Mouse (Mus musculus) induced T-regulatory cell, adult 2 months (primary cell): ENCODE measurements at regions not wholly inside any gene's neighbourhood (a gene's known extent, or its start where the extent isn't known, plus 50 kb on each side); places are given as distances from the start of the nearest gene placed in this dataset.
"Not testable (repeated sequence)": the region's sequence is repeated elsewhere in the genome, so short reads cannot be mapped to it uniquely, and the experiment has no call there.

Experiments used
- DNase-seq: peaks from one replicate; pipeline ENCODE4 v3.0.0-alpha.2; 2012; ENCODE audit warnings: low read depth

- DNase-seq: peak; percentile 69
These were observed 173.7 kb upstream of the Klf14 start for GRCm38 (mm10) chr6:31132396-31133190.

- peak; percentile 51 for DNase-seq
These were observed 175.2 kb upstream of the Klf14 start for GRCm38 (mm10) chr6:31133896-31134735.

GRCm38 (mm10) chr6:31134736-31135077, 175.8 kb upstream of the Klf14 start:
- DNase-seq: no peak

DNA sequence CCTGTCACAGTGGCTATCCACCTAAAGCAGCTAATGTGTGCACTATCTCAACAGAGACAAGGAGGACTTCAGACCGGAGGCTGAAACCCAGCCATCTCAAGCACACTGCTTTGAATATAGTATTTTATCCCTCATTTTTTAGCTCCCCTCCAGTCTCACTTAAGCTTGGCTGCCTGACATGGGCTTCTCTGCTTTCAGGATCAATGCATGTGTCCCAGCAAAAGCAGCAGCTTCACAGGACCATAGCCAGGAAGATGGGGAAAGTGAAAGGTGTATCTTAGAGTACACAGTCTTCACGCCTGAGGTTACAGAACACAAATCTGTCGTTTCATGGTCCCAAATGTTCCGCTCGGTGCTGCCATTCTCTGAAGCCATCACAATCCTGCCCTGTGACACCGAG, 176.7 kb upstream of the Klf14 start:
- no peak for DNase-seq

GRCm38 (mm10) chr6:31136895-31137294, 178.0 kb upstream of the Klf14 start:
- peak; percentile 64 for DNase-seq

- DNase-seq: no peak
These were observed 178.5 kb upstream of the Klf14 start for GRCm38 (mm10) chr6:31137351-31137750.

GRCm38 (mm10) chr6:31140000-31140399, 181.1 kb upstream of the Klf14 start:
- DNase-seq: no peak

- DNase-seq: no peak
These were observed 181.7 kb upstream of the Klf14 start for GRCm38 (mm10) chr6:31140593-31140992.

DNA sequence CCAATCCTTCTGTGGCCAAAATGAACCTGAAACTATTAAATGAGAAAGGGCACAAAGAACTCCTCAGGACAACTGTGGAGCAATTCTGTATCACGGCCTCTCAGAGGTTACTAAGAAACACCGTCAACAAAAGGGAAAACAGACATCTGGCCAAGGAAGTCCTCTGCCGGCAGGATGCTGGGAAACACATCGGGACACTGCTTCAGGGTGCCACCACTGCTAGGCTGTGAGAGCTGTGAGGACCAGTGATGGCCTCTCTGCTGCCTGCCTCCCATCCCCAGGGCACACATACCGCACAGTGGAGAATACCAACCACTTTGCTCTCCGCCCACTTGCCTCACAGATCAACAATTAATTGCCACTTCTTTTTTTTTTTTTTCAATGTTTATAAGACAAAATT, 182.6 kb upstream of the Klf14 start:
- no peak for DNase-seq

- not testable (repeated sequence) for DNase-seq
These were observed 183.7 kb upstream of the Klf14 start for GRCm38 (mm10) chr6:31142479-31143007.

GRCm38 (mm10) chr6:31145687-31146086, 186.8 kb upstream of the Klf14 start:
- no peak for DNase-seq

- peak; percentile 62 for DNase-seq
These were observed 187.9 kb upstream of the Klf14 start for GRCm38 (mm10) chr6:31146779-31147178.

DNA sequence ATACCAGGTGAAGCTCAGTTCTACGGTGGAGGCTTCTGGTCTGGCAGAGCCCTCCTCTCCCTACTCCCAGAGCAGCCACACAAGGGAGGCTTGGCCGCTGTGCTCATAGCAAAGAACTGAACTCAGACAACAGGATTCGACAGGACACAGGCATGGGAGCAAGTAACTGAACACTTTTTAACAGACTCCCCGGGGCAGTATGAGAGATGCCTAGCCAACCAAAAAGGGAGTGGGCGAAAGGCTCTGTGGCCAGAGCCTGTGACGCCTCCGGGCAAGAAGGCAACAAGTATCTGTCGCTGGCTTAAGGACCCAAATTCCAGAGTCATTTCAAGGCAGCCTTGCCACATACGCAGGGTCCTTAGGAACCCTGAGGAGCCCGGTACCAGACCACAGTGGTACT, 188.8 kb upstream of the Klf14 start:
- no peak for DNase-seq

DNA sequence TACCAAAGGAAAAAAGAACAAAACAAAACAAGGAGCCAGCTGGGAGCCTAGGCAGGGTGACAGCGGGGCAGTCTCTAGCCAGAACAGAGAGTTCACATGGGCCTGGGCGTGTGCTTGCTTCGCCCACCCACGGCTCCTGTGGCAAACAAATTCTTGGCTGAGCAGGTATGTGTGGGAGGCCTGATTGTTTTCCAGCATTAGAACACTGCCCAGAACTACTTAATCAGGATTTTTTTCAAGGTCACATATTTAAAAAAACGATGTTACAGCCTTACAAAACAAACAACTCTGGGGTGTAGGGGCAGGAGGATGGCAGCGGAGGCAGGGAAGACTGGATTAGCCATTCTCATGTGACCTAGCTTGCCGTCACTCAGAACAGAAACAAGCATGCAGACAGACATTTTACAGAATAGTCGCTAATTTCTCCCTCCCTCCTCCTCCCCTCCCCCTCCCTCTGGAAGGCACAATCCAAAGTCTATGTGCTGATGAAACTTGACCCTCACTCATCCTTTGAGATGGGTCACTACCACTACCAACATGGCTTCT, 189.5 kb upstream of the Klf14 start:
- DNase-seq: no peak

GRCm38 (mm10) chr6:31149164-31149563, 190.3 kb upstream of the Klf14 start:
- no peak for DNase-seq

DNA sequence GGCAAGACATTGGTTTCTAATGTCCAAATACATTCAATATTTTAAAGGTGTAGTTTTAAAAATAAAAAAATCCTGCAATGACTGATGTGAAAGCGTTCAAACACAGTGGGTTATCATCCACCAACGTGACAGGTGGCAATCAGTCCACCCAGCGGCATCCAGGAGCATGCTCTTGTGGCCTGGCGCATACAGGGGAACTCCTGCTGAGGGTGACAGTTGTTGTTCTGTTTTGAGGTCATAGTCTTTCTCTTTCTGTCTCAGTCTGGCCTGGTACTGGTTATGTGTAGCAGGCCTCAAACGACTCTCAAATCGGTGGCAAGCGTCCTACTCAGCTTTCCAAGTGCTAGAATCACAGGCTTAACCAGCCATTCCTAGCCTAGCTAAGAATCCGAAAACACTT, 191.5 kb upstream of the Klf14 start:
- peak; percentile 77 for DNase-seq

GRCm38 (mm10) chr6:31155857-31156256, 197.0 kb upstream of the Klf14 start:
- DNase-seq: peak; percentile 76

DNA sequence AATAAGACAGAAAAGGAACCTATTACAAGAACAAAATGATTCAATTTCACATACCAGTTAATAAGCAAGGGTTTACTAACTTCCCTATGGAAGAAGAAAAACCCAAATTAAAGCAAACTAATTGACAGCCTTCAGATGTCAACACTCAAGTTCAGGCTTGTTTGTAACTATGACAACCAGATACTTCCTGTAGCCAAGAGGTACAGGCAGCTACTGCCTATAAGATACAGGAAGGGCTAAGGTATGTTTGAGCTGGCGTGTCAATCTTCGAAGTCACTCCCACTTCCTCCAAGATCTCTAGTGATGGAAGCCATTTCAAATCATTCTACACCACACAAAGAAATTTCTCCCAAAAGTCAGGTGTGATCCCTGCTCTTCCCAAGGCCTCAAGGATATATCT, 198.1 kb upstream of the Klf14 start:
- peak; percentile 84 for DNase-seq

DNA sequence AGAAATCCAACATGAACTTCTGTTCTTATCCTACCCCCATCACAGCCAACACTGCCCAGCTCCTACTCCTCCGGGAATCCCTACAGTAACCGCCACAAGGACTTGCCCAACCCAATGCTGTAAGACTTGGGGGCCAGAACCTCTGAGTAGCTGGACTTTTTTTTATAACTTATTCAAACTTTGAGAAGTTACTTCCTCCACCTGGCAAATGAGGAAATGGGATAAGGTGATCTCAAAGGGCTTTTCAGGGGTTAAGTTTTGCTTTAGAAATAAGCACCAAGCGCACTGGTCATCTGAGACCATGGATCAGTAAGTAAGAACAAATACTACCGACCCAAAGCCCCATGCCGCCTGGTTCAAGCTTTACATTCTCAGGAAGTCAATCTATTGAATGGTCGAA, 198.6 kb upstream of the Klf14 start:
- no peak for DNase-seq

- peak; percentile 57 for DNase-seq
These were observed 199.8 kb upstream of the Klf14 start for GRCm38 (mm10) chr6:31158648-31159047.

DNA sequence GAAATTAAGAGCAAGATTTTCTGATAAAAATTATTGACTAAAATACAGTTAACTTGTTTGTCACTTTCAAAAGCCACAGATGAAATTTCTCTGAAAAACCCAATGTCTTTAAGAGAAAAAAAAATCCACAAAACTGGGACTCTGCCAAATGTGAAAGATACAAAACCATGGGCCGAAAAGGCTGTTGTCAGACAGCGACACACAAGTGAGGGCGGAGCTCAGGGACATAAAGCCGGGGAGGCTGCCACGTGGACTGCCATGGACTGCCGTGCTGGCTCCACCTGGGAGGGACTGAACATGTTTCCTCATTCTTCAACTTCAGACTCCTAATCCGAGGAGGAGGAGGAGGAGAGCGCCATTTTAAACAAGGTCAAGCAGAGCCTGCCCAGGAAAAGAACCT, 200.4 kb upstream of the Klf14 start:
- DNase-seq: peak; percentile 83

- peak; percentile 61 for DNase-seq
These were observed 201.2 kb upstream of the Klf14 start for GRCm38 (mm10) chr6:31159935-31160670.
